Mouse (Mus musculus): ENCODE data around the gene Zranb3.
"Not testable (repeated sequence)": the region's sequence is repeated elsewhere in the genome, so short reads cannot be mapped to it uniquely, and the experiment has no call there.

Zranb3 gene

GRCm38 (mm10) chr1:127989876-127990731 lies 112.7 kb downstream of the Zranb3 start:
- DNase-seq (ENCODE audit: low read depth in 1 of 2, low spot score in 2 of 2): no peak

- no peak for DNase-seq (ENCODE audit: low read depth in 1 of 2, low spot score in 2 of 2)
Observed at GRCm38 (mm10) chr1:127989387-127989786, 113.5 kb downstream of the Zranb3 start.

- DNase-seq (ENCODE audit: low read depth in 1 of 2, low spot score in 2 of 2): no peak
Observed at GRCm38 (mm10) chr1:127988246-127988645, 114.6 kb downstream of the Zranb3 start.

GRCm38 (mm10) chr1:127985391-127985790 lies 117.5 kb downstream of the Zranb3 start:
- no peak for DNase-seq (ENCODE audit: low read depth in 1 of 2, low spot score in 2 of 2)

GRCm38 (mm10) chr1:127983274-127983993 lies 119.4 kb downstream of the Zranb3 start:
- no peak for DNase-seq (ENCODE audit: low read depth in 1 of 2, low spot score in 2 of 2)

- no peak for DNase-seq (ENCODE audit: low read depth in 1 of 2, low spot score in 2 of 2)
Observed at GRCm38 (mm10) chr1:127982268-127982667, 120.6 kb downstream of the Zranb3 start.

- peak in 1 of 2 experiments; percentile 7 for DNase-seq (ENCODE audit: low read depth in 1 of 2, low spot score in 2 of 2)
Observed at GRCm38 (mm10) chr1:127980911-127981559, 121.8 kb downstream of the Zranb3 start.

- no peak for DNase-seq (ENCODE audit: low read depth in 1 of 2, low spot score in 2 of 2)
Observed at GRCm38 (mm10) chr1:127978125-127978524, 124.7 kb downstream of the Zranb3 start.

GRCm38 (mm10) chr1:127976106-127976505 lies 126.7 kb downstream of the Zranb3 start:
- DNase-seq (ENCODE audit: low read depth in 1 of 2, low spot score in 2 of 2): no peak

- no peak for DNase-seq (ENCODE audit: low read depth in 1 of 2, low spot score in 2 of 2)
Observed at GRCm38 (mm10) chr1:127975676-127976075, 127.2 kb downstream of the Zranb3 start.

- no peak for DNase-seq (ENCODE audit: low read depth in 1 of 2, low spot score in 2 of 2)
Observed at GRCm38 (mm10) chr1:127974082-127974481, 128.8 kb downstream of the Zranb3 start.

GRCm38 (mm10) chr1:127970870-127971269 lies 132.0 kb downstream of the Zranb3 start:
- DNase-seq (ENCODE audit: low read depth in 1 of 2, low spot score in 2 of 2): no peak

GRCm38 (mm10) chr1:127963326-127963725 lies 139.5 kb downstream of the Zranb3 start:
- DNase-seq (ENCODE audit: low read depth in 1 of 2, low spot score in 2 of 2): no peak

- DNase-seq (ENCODE audit: low read depth in 1 of 2, low spot score in 2 of 2): no peak
Observed at GRCm38 (mm10) chr1:127961140-127961539, 141.7 kb downstream of the Zranb3 start.

GRCm38 (mm10) chr1:127959312-127959718 lies 143.5 kb downstream of the Zranb3 start:
- DNase-seq (ENCODE audit: low read depth in 1 of 2, low spot score in 2 of 2): no peak

GRCm38 (mm10) chr1:127958801-127959200 lies 144.0 kb downstream of the Zranb3 start:
- no peak for DNase-seq (ENCODE audit: low read depth in 1 of 2, low spot score in 2 of 2)

GRCm38 (mm10) chr1:127956524-127956923 lies 146.3 kb downstream of the Zranb3 start:
- no peak for DNase-seq (ENCODE audit: low read depth in 1 of 2, low spot score in 2 of 2)

GRCm38 (mm10) chr1:127954800-127955199 lies 148.0 kb downstream of the Zranb3 start:
- DNase-seq (ENCODE audit: low read depth in 1 of 2, low spot score in 2 of 2): no peak

GRCm38 (mm10) chr1:127954198-127954597 lies 148.6 kb downstream of the Zranb3 start:
- not testable (repeated sequence) for DNase-seq (ENCODE audit: low read depth in 1 of 2, low spot score in 2 of 2)

- DNase-seq (ENCODE audit: low read depth in 1 of 2, low spot score in 2 of 2): no peak
Observed at GRCm38 (mm10) chr1:127952276-127952675, 150.6 kb downstream of the Zranb3 start.

- DNase-seq (ENCODE audit: low read depth in 1 of 2, low spot score in 2 of 2): no peak
Observed at GRCm38 (mm10) chr1:127948748-127949147, 154.1 kb downstream of the Zranb3 start.

Measured in monocyte, adult 2 months (primary cell).